Mouse (Mus musculus) right cerebral cortex, postnatal 25 days (tissue): ENCODE measurements around the gene Rfx5.
"Not testable (repeated sequence)": the region's sequence is repeated elsewhere in the genome, so short reads cannot be mapped to it uniquely, and the experiment has no call there.

Experiments used
- DNase-seq: peaks from one replicate; pipeline ENCODE4 v3.0.0; 2022

Gene Rfx5

DNA sequence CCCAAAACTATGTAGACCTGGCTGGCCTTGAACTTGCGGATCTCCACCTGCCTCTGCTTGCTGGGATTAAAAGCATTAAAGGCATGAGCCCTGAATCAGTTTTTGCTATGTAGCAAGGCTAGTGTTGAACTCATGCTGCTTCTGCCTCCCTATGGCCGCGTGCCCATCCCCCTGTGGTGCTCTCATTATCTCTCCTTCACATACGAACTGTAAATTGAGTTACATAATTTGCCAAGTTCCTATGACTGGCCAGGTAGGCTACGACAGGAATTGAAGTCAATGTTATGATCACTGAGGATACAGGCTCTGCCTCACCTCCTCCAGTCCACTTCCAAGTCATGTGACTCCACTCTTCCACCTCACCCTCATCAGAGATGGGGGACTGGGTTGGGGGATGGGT is 17.7 kb upstream of the Rfx5 start:
- DNase-seq = not testable (repeated sequence)

DNA sequence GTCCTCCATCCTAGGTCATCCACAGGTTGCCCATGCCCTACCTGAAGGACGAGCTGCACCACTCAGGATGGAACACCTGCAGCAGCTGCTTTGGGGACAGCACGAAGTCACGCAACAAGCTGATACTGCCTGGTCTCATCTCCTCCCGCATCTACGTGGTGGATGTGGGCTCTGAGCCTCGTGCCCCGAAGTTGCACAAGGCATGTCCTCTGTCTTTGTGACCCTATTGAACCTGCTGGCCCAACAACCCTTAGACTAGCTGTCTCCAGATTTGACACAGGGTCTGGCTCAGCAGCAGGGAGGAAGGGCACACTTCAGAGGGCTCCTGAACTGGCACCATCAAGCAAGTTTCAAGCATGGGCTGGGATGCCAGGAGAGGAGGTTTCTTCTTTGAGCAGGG is 16.7 kb upstream of the Rfx5 start:
- not testable (repeated sequence) for DNase-seq

DNA sequence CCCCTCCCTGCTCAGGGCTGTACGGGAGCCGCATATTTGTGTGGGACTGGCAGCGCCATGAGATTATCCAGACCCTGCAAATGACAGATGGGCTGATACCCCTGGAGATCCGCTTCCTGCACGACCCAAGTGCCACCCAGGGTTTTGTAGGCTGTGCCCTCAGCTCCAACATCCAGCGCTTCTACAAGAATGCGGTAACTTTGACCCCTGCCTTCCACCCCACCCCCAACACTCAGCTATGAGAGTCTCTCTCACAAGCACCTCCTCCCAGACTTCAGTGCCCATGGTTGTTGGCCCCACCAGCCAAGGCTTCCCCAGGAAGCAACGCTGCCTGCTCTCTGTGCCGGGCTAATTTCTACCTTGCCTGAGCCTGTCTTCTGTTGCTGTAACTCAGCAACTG is 13.8 kb upstream of the Rfx5 start:
- not testable (repeated sequence) for DNase-seq

DNA sequence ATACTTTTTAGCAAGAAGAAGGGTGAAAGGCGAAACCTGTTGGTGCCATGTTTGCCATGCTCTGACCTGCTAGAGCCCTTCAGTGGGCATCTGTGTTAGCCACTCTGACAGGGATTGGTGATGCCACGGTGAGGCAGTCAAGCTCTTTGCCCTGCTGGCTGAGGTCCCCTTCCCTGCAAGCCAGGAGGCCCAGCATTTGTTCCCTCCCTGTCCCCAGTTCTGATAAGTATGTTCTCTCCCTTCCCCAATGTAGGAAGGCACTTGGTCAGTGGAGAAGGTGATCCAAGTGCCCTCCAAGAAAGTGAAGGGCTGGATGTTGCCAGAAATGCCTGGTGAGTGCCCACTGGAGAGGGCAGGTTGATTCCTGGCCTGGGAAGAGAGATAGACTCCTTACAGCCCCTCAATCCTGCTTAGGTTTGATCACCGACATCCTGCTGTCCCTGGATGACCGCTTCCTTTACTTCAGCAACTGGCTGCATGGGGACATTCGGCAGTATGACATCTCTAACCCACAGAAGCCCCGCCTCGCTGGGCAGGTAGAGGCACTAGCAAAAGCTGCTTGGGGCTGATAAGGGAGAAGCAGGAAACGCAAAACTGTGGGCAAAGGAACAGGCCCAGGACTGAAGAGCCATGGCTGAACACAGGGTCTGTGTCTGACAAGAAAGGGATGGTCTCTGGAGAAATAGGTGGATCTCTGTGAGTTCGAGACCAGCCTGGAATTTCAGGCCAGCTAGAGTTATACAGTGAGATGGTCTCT is 11.5 kb upstream of the Rfx5 start:
- not testable (repeated sequence) for DNase-seq

DNA sequence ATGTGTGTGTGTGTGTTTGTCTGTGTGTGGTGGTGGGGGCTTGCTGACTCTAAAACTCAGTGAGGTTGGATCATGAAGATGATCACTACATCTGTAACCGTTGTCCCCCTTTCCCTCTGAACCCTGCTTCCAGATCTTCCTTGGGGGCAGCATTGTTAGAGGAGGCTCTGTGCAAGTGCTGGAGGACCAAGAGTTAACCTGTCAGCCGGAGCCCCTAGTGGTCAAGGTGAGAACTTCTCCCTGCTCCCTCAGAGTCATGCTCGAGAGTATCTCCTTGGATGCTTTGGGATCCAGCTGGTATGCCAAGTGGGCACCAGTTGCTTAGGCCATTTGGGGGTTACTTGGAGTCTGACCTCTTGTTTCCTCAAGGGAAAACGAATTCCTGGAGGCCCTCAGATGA is 10.2 kb upstream of the Rfx5 start:
- DNase-seq = not testable (repeated sequence)

DNA sequence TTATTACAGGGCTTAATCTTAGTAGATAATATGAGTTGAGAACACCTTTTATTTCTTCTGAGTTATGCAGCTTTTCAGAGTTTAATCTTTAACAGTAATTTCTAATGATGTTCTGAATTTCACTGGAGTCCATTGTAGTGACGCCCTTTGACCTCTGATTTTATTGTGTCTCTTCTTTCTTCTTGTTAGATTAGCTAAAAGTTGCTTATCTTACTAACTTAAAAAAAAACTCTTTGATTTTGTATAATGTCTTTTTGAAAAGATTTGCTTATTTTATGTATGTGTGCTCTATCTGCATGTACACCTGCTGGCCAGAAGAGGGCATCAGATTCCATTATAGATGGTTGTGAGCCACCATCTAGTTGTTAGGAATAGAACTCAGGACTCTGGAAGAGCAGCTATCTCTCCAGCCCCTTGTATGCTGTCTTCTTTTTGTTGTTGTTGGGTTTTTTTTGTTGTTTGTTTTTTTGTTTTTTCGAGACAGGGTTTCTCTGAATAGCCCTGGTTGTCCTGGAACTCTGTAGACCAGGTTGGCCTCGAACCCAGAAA is 5.7 kb upstream of the Rfx5 start:
- no peak for DNase-seq

- no peak for DNase-seq
Measured at GRCm38 (mm10) chr3:94949645-94950044, 4.2 kb upstream of the Rfx5 start.

GRCm38 (mm10) chr3:94952806-94953205 is 1.1 kb upstream of the Rfx5 start:
- no peak for DNase-seq

- no peak for DNase-seq
Measured at GRCm38 (mm10) chr3:94953384-94953763, 501 bp upstream of the Rfx5 start.

DNA sequence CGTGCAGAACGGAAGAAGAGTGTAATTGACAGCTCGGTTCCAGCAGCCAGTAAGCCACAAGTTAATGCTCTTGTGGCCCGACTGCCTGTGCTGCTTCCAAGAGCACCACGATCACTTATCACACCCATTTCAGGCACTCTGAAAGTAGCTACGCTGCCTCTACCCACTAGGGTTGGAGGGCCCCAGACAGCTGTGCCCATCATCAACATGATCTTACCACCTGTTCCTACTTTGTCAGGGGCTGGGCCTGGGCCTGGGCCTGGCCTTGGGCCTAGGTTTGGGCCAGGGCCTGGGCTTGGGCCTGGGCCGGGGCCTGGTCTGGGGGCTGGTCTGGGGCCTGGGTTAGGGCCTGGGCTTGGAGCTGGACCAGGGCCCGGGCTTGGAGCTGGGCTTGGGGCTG is 4.4 kb downstream of the Rfx5 start:
- DNase-seq = no peak

GRCm38 (mm10) chr3:94959871-94960270 is 6.0 kb downstream of the Rfx5 start:
- DNase-seq = no peak

DNA sequence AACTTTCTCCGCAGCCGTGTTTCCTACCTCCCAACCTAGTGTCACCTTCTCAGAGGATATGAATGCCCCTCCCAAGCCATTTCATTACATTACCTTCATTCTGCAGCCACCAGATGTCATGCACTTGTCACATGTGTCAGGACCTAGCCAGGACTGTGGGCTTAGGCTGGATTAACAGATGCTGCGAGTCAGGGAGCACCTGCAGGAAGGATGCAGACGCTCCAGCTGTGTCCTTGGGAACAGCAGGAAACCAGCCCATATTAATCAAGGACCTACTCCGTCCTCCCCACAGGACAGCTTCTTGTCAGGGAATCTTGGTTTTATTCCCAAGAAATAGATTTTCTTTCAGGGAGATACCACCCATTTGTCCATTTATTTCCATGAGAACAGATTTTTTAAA is 6.4 kb downstream of the Rfx5 start:
- no peak for DNase-seq

DNA sequence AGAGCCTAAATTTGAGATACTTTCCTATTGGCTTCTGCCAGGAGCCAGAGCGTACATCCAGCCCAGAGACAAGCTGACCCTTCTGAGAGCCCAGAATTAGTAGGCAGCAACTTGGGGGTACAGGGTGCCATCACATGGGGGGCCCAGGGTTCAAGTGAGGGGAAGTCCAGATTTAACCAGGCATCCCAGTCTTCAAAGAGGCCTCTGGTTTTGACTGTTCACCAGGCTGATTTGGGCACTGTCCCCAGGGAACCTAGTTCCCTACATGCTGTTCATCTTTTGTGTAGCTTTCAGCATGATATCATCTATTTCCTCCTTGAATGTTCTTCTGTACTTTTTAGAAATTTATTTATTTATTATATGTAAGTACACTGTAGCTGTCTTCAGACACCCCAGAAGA is 11.1 kb downstream of the Rfx5 start:
- no peak for DNase-seq

DNA sequence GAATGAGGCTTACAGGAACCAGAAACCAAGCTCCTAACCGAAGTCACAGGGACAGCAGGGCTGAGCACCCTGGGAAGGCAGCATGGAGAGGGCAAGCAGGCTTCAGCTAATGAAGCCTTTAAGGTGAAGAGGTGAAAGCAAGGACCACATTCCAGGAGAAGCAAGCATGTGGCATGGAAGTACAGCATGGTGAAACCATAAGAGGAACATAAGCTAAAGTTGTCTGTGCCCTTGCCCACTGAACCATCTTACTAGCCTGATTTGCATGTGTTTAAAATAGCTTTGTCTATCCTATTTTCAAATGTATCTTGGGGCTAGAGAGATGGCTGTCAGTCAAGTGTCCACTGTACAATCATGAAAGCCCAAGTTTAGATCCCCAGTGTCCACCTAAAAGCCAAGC is 12.0 kb downstream of the Rfx5 start:
- no peak for DNase-seq

- DNase-seq = no peak
Measured at GRCm38 (mm10) chr3:94972552-94972951, 18.7 kb downstream of the Rfx5 start.

DNA sequence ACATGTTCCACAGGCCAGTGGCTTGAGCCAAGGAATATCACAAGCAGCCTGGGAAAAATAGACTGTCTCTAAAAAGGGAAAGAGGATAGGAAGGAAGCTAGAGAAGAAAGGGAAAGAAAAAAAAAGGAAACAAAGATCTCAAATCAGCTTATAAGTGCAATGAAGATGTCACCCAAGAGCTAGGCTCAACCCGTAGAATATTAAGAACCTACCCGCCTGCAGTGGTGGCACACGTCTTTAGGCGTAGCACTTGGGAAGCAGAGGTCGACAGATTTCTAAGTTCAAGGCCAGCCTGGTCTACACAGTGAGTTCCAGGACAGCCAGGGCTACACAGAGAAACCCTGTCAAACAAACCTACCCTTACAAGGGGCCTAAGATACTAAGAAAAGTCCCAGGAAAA is 19.7 kb downstream of the Rfx5 start:
- no peak for DNase-seq

GRCm38 (mm10) chr3:94974026-94974527 is 20.2 kb downstream of the Rfx5 start:
- no peak for DNase-seq

- DNase-seq = peak; percentile 86
Measured at GRCm38 (mm10) chr3:94974528-94975422, 20.9 kb downstream of the Rfx5 start, which contains the start of gene Pi4kb. Gene Pi4kb (plus strand): TSS chr3:94974731.

GRCm38 (mm10) chr3:94984312-94984711 is 30.4 kb downstream of the Rfx5 start:
- DNase-seq = no peak

- no peak for DNase-seq
Measured at GRCm38 (mm10) chr3:94985513-94985912, 31.6 kb downstream of the Rfx5 start.

DNA sequence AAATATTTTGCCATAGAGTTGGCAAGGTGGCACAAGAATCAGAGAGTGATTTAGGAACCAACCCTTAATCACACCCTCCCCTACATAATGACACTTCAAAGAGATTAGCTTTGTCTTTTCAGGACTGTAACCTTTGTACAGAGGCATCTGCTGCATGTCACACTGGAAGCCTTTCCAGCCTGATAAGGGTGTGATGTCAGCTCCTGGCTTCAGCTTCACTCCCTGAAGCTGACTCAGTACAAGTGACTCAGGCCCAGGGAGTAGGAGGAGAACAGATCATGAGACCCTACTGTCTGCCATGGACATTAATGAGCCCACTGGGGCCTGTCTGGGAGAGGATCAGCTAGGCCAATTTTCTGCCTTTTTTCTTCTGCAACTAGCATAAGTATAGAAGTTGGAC is 33.7 kb downstream of the Rfx5 start:
- no peak for DNase-seq

DNA sequence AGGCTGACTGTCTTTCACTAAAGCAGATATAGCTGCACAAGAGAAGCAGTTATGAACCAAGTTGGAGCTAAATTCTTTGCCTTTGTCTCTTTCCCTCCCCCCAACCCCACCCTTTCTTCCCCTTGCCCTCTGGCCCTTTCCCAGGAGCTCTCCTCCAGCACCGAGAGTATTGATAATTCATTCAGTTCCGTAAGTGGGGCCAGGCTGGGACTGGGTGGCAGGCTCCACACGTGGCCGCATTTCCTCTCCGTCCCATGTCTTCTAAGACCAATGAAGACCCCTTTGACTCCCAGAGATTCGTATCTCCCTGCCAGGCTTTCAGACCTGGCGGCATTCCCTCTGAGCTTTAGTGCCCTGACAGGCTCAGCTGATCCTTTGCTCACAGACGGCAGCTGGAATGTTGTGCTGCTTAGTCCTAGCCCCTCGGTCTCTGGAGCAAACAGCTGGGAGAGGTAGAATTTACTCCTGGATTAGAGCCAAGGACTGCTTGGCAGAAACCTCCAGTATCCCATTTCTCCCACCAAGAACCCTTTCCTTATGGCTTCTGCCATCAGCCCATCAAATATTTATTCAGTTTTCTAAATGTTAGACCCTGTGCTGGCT is 35.4 kb downstream of the Rfx5 start:
- DNase-seq = no peak

GRCm38 (mm10) chr3:94996946-94997345 is 43.1 kb downstream of the Rfx5 start:
- DNase-seq = peak; percentile 63
